Mouse (Mus musculus) neural tube, embryonic 12.5 days (tissue): ENCODE results near the gene Slc12a8. TPM values are rescaled to one million over a fixed set of nuclear protein-coding genes. Genes with fewer than 3 reads are reported as not detected.
A peak's percentile ranks its signal among the peaks of the same experiment; 100 is the strongest.

Source experiments
- ATAC-seq: fragments of 200-750 bp; cut with Nextera tagmentation; 2 replicates; pipeline ENCODE4 v1.8.0; 2017; ENCODE audit warnings: low read depth, mild to moderate bottlenecking, moderate TSS enrichment, moderate library complexity; ENCODE audit not compliant: low FRiP score
- H3K27ac ChIP-seq: fragments of 300-500 bp; sonication (generic); 2 replicates; pipeline ENCODE4 v1.5.1; 2016
- H3K27me3 ChIP-seq: fragments of 300-500 bp; sonication (generic); replicated peaks from 2 replicates; pipeline ENCODE4 v1.6.1; 2016; ENCODE audit warnings: mild to moderate bottlenecking
- H3K36me3 ChIP-seq: fragments of 300-500 bp; sonication (generic); 2 replicates; pipeline ENCODE4 v1.6.1; 2016; ENCODE audit warnings: mild to moderate bottlenecking
- H3K4me1 ChIP-seq: fragments of 300-500 bp; sonication (generic); 2 replicates; pipeline ENCODE4 v1.6.1; 2016
- H3K4me2 ChIP-seq: fragments of 300-500 bp; sonication (generic); replicated peaks from 2 replicates; pipeline ENCODE4 v1.6.1; 2016; ENCODE audit warnings: mild to moderate bottlenecking
- H3K4me3 ChIP-seq: fragments of 300-500 bp; sonication (generic); 2 replicates; pipeline ENCODE4 v1.5.1; 2016
- H3K9ac ChIP-seq: fragments of 300-500 bp; sonication (generic); 2 replicates; pipeline ENCODE4 v1.6.1; 2016; ENCODE audit warnings: mild to moderate bottlenecking
- H3K9me3 ChIP-seq: fragments of 300-500 bp; sonication (generic); 2 replicates; pipeline ENCODE4 v1.6.1; 2016; ENCODE audit warnings: mild to moderate bottlenecking
- WGBS: fragments of 180-500 bp; shearing (Covaris S2); methylation state at CpG from one replicate; pipeline ENCODE4 v1.1.7; 2016; 5-methylcytosine and 5-hydroxymethylcytosine counted together
- polyA plus RNA-seq: library from polyadenylated mRNA; unstranded; fragments of >200 nt; fragmentation: Nextera tagmentation; extraction: Ambion mirVana; gene quantifications from 2 replicates; pipeline ENCODE4 v1.2.1, GENCODE M21; 2016

Slc12a8 gene
- polyA plus RNA-seq, 1 experiment from 2014 or later = 0.58 TPM

GRCm38 (mm10) chr16:33588845-33589244 is 71.7 kb downstream of the Slc12a8 start:
- H3K27me3 ChIP-seq = no peaks in the 10 kb centered on the region
- H3K9me3 ChIP-seq = no peaks in the 10 kb centered on the region
- H3K36me3 ChIP-seq = no peaks in the 10 kb centered on the region
- WGBS = 42% methylated on average over 2 of the region's 2 CpGs
- H3K4me2 ChIP-seq = no peak overlapping the region
- H3K4me1 ChIP-seq = peaks cover 23% of the 10 kb centered on the region
- H3K27ac ChIP-seq = no peak overlapping the region
- no peak overlapping the region for H3K4me3 ChIP-seq
- no peak for ATAC-seq
- H3K9ac ChIP-seq = no peak overlapping the region

- H3K9me3 ChIP-seq = no peaks in the 10 kb centered on the region
- no peak for ATAC-seq
- no peaks in the 10 kb centered on the region for H3K27me3 ChIP-seq
- no peak overlapping the region for H3K4me3 ChIP-seq
- H3K4me1 ChIP-seq = peaks cover 14% of the 10 kb centered on the region
- no peak overlapping the region for H3K27ac ChIP-seq
- 93% methylated on average over 3 of the region's 3 CpGs for WGBS
- H3K36me3 ChIP-seq = no peaks in the 10 kb centered on the region
- no peak overlapping the region for H3K9ac ChIP-seq
- H3K4me2 ChIP-seq = no peak overlapping the region
Observed at GRCm38 (mm10) chr16:33590438-33590837, 73.3 kb downstream of the Slc12a8 start.

- Histone ChIP-seq H3K4me1 (peaks cover 14% of the 10 kb centered on the region), H3K36me3 (no peaks in the 10 kb centered on the region), H3K9ac (no peak overlapping the region), H3K4me2 (no peak overlapping the region), H3K9me3 (no peaks in the 10 kb centered on the region), H3K4me3 (no peak overlapping the region), H3K27ac (no peak overlapping the region), H3K27me3 (no peaks in the 10 kb centered on the region)
- no peak for ATAC-seq
- WGBS = 82% methylated on average over 10 of the region's 10 CpGs
Observed at GRCm38 (mm10) chr16:33591390-33592067, 74.4 kb downstream of the Slc12a8 start.

GRCm38 (mm10) chr16:33592286-33592685 is 75.2 kb downstream of the Slc12a8 start:
- no peaks in the 10 kb centered on the region for H3K36me3 ChIP-seq
- no peak overlapping the region for H3K27ac ChIP-seq
- no peaks in the 10 kb centered on the region for H3K27me3 ChIP-seq
- no peaks in the 10 kb centered on the region for H3K9me3 ChIP-seq
- no peak overlapping the region for H3K4me3 ChIP-seq
- H3K9ac ChIP-seq = no peak overlapping the region
- H3K4me1 ChIP-seq = peaks cover 14% of the 10 kb centered on the region
- WGBS = 95% methylated on average over 5 of the region's 5 CpGs
- H3K4me2 ChIP-seq = no peak overlapping the region
- no peak for ATAC-seq

GRCm38 (mm10) chr16:33593467-33593866 is 76.3 kb downstream of the Slc12a8 start:
- no peak overlapping the region for H3K9ac ChIP-seq
- H3K27me3 ChIP-seq = no peaks in the 10 kb centered on the region
- ATAC-seq = no peak
- H3K4me2 ChIP-seq = no peak overlapping the region
- H3K27ac ChIP-seq = no peak overlapping the region
- H3K9me3 ChIP-seq = no peaks in the 10 kb centered on the region
- H3K4me1 ChIP-seq = peaks cover 14% of the 10 kb centered on the region
- 79% methylated on average over 7 of the region's 7 CpGs for WGBS
- no peak overlapping the region for H3K4me3 ChIP-seq
- no peaks in the 10 kb centered on the region for H3K36me3 ChIP-seq

- Histone ChIP-seq H3K4me3 (no peak overlapping the region), H3K4me2 (no peak overlapping the region), H3K27ac (no peak overlapping the region), H3K4me1 (peaks cover 10% of the 10 kb centered on the region; the same call in 1 of the 2 replicates), H3K9ac (no peak overlapping the region), H3K27me3 (no peaks in the 10 kb centered on the region), H3K9me3 (no peaks in the 10 kb centered on the region), H3K36me3 (no peaks in the 10 kb centered on the region)
- 0 out of 2 replicates have a peak, but pooled peaks have one; percentile 50 for ATAC-seq
- WGBS = 43% methylated on average over 7 of the region's 7 CpGs
Observed at GRCm38 (mm10) chr16:33594037-33594771, 77.1 kb downstream of the Slc12a8 start.

- no peak overlapping the region for H3K4me3 ChIP-seq
- WGBS = 93% methylated on average over 6 of the region's 6 CpGs
Observed at GRCm38 (mm10) chr16:33595235-33595769, 78.2 kb downstream of the Slc12a8 start.

GRCm38 (mm10) chr16:33596213-33596612 is 79.1 kb downstream of the Slc12a8 start:
- no peaks in the 10 kb centered on the region for H3K9me3 ChIP-seq
- no peaks in the 10 kb centered on the region for H3K27me3 ChIP-seq
- no peak overlapping the region for H3K4me2 ChIP-seq
- no peak overlapping the region for H3K9ac ChIP-seq
- H3K36me3 ChIP-seq = no peaks in the 10 kb centered on the region
- 90% methylated on average over 4 of the region's 4 CpGs for WGBS
- H3K27ac ChIP-seq = no peak overlapping the region
- no peak for ATAC-seq
- H3K4me3 ChIP-seq = no peak overlapping the region
- peaks cover 7% of the 10 kb centered on the region; the same call in 1 of the 2 replicates for H3K4me1 ChIP-seq

More at GRCm38 (mm10) chr16:33595235-33595769, 78.2 kb downstream of the Slc12a8 start:
- no peak overlapping the region for H3K9ac ChIP-seq
- H3K36me3 ChIP-seq = no peaks in the 10 kb centered on the region
- H3K4me2 ChIP-seq = no peak overlapping the region
- H3K4me1 ChIP-seq = peaks cover 7% of the 10 kb centered on the region; the same call in 1 of the 2 replicates
- H3K27me3 ChIP-seq = no peaks in the 10 kb centered on the region
- ATAC-seq = no peak
- H3K27ac ChIP-seq = no peak overlapping the region
- H3K9me3 ChIP-seq = no peaks in the 10 kb centered on the region

- no peaks in the 10 kb centered on the region for H3K27me3 ChIP-seq
- H3K4me1 ChIP-seq = no peaks in the 10 kb centered on the region
- H3K27ac ChIP-seq = no peak overlapping the region
- no peaks in the 10 kb centered on the region for H3K36me3 ChIP-seq
- no peak overlapping the region for H3K9ac ChIP-seq
- no peak overlapping the region for H3K4me3 ChIP-seq
- no peak overlapping the region for H3K4me2 ChIP-seq
- 32% methylated on average over 5 of the region's 5 CpGs for WGBS
- H3K9me3 ChIP-seq = peaks cover 3% of the 10 kb centered on the region; the same call in 1 of the 2 replicates
- ATAC-seq = no peak
Observed at GRCm38 (mm10) chr16:33600216-33600615, 83.1 kb downstream of the Slc12a8 start.

GRCm38 (mm10) chr16:33601299-33601698 is 84.2 kb downstream of the Slc12a8 start:
- no peak for ATAC-seq
- Histone ChIP-seq H3K4me1 (no peaks in the 10 kb centered on the region; the same call in 1 of the 2 replicates), H3K27ac (no peak overlapping the region), H3K36me3 (no peaks in the 10 kb centered on the region), H3K4me3 (no peak overlapping the region), H3K9me3 (peaks cover 3% of the 10 kb centered on the region; the same call in 1 of the 2 replicates), H3K9ac (no peak overlapping the region), H3K27me3 (no peaks in the 10 kb centered on the region), H3K4me2 (no peak overlapping the region)
- 95% methylated on average over 8 of the region's 8 CpGs for WGBS

GRCm38 (mm10) chr16:33605647-33606596 is 88.8 kb downstream of the Slc12a8 start:
- Histone ChIP-seq H3K27me3 (no peaks in the 10 kb centered on the region), H3K4me3 (no peak overlapping the region), H3K36me3 (no peaks in the 10 kb centered on the region), H3K4me1 (peaks cover 8% of the 10 kb centered on the region), H3K4me2 (peak overlapping the region; percentile 18; the same call in 1 of the 2 replicates), H3K27ac (peak overlapping the region; percentile 57; the same call in 1 of the 2 replicates), H3K9me3 (peaks cover 3% of the 10 kb centered on the region; the same call in 1 of the 2 replicates), H3K9ac (no peak overlapping the region; the same call in 1 of the 2 replicates)
- 22% methylated on average over 9 of the region's 9 CpGs for WGBS
- ATAC-seq = peak; percentile 93
